Mouse (Mus musculus) CH12.LX (cell line): ENCODE measurements around the gene Fat1.

Source experiments
- CTCF ChIP-seq, 2 experiments: IDR thresholded peaks in 1 of 2; conservative IDR thresholded peaks in 1 of 2; 2 replicates each; pipeline ENCODE4 v1.5.1; 2011 to 2012; ENCODE audit warnings: low read depth in 2 of 2, low read length in 2 of 2, improper control_type of control experiment in 1 of 2, inconsistent platforms in 1 of 2, mild to moderate bottlenecking in 1 of 2, moderate library complexity in 1 of 2
- E2F4 ChIP-seq: IDR thresholded peaks from 2 replicates; pipeline ENCODE4 v1.6.1; 2011; ENCODE audit warnings: low read depth, low read length, improper control_type of control experiment; ENCODE audit not compliant: insufficient replicate concordance
- EP300 ChIP-seq: IDR thresholded peaks from 2 replicates; pipeline ENCODE4 v1.6.1; 2011; ENCODE audit warnings: low read length, improper control_type of control experiment
- ETS1 ChIP-seq: conservative IDR thresholded peaks from 2 replicates; pipeline ENCODE4 v1.6.1; 2012; ENCODE audit warnings: low read depth, mild to moderate bottlenecking, inconsistent platforms, low read length, improper control_type of control experiment, moderate library complexity
- MAFK ChIP-seq: IDR thresholded peaks from 2 replicates; pipeline ENCODE4 v1.6.1; 2011; ENCODE audit warnings: low read length, improper control_type of control experiment; ENCODE audit not compliant: insufficient replicate concordance
- POLR2A ChIP-seq: IDR thresholded peaks from 2 replicates; pipeline ENCODE4 v1.6.1; 2011; ENCODE audit warnings: low read depth, mild to moderate bottlenecking, improper control_type of control experiment, low read length

DNA sequence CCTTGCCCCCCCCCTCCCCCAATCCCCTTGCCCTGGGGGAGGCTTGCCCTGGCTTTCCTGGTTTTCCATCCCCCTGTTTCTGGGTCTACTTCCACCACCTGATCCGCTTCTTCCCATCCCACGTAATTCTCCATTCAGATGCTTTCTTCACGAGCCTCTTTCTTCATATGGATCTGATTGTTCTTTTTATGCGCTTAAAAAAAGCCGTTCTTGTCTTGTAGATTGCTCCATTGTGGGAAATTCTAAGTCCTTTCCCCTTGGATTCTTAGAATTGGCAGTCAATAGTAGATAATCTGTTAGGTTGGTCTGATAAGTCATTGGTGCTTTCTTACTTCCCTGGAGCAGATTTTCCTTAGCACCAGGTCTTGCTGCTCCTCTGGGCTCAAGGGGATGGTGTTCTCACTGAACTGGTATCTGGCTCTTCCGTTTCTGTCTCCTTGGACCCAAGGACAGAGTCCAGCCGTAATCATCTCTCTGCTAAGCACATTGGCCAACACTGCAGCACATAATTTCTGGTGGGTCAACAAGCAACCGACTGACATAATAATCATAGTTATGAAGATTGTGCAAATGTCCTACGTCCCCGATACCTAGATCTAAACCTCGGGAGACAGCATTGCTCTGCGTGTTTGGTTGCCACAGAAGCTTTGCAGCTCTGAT lies 27.5 kb downstream of the Fat1 start:
- no peak for TF ChIP-seq E2F4
- TF ChIP-seq EP300 = no peak
- TF ChIP-seq MAFK = no peak
- no peak for TF ChIP-seq CTCF (conservative IDR thresholded peaks at IDR 0.05 in 1 of 2, IDR thresholded peaks at IDR 0.05 in 1 of 2; ENCODE audit: low read depth in 2 of 2, low read length in 2 of 2)
- TF ChIP-seq ETS1 = no peak
- no peak for TF ChIP-seq POLR2A
